Mouse (Mus musculus): ENCODE results near the gene Ppp3ca.

GRCm38 (mm10) chr3:136697626-136698191 lies 27.8 kb downstream of the Ppp3ca start:
- TF ChIP-seq CTCF (IDR thresholded peaks at IDR 0.05; ENCODE audit: low read depth) (no peak), EP300 (IDR thresholded peaks at IDR 0.05; ENCODE audit: low read depth) (no peak)

Data from heart, postnatal 0 days (tissue).